Mouse (Mus musculus): ENCODE results near the gene Cul4a. TPM values are rescaled to one million over a fixed set of nuclear protein-coding genes. Genes with fewer than 3 reads are reported as not detected.
"Not testable (repeated sequence)": the region's sequence is repeated elsewhere in the genome, so short reads cannot be mapped to it uniquely, and the experiment has no call there.

The Cul4a gene
- polyA plus RNA-seq, 1 experiment from 2014 or later, result 73.8 TPM

DNA sequence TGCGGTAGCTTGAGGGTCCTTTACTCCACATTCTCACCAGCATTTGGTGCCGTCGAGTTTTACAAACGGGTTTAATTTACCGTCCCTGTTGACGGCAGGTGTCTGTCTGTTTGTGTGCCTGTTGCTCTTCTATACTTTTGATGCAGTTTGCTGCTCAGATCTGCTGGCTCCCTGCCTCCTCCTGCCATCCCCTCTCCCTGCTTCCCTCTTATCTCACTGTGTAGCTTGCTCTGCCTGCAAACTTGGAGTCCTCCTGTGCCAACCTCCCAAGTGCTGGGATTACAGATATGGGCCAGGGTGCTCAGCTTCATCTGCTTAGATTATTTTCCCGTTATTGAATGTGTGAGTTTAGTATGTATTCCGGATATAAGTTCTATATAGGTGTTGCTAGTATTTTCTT is 3.5 kb downstream of the Cul4a start:
- ATAC-seq (replicated peaks), result no peak
- H3K4me1 ChIP-seq, result peaks cover 34% of the 10 kb centered on the region
- H3K27me3 ChIP-seq, result no peaks in the 10 kb centered on the region
- H3K27ac ChIP-seq (replicated peaks), result no peak overlapping the region
- H3K4me2 ChIP-seq (replicated peaks), result no peak overlapping the region
- WGBS, result 90% methylated on average over 8 of the region's 8 CpGs
- no peak overlapping the region for H3K4me3 ChIP-seq
- H3K36me3 ChIP-seq, result no peaks in the 10 kb centered on the region; the same call in 1 of the 2 replicates
- H3K9ac ChIP-seq (replicated peaks), result no peak overlapping the region
- H3K9me3 ChIP-seq, result no peaks in the 10 kb centered on the region

DNA sequence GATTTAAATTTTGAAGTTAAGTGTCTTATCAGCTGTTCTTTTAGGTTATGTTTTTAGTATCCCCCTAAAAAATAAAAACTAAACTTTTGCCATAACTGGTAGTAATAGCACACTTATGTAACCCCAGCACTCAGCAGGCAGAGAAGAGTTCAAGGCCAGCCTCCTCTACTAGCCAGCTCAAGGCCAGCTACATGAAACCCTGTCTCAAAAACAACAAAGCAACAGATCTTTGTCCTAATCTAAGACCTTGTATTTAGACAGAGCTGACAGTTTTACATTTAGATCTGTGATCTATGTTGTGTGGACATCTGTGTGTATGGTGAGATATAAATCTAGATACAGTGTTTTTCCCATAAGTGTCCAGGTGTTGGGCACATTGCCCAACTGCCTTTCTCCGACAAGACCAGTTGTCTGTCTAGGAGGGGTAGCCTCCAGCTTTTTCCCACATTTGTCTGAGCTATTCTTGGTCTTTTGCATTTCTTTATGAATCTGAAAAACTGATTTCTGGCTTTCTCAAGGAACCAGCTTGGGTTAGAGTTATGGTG is 4.1 kb downstream of the Cul4a start:
- 66% methylated on average over 1 of the region's 1 CpGs for WGBS
- H3K9ac ChIP-seq (replicated peaks), result no peak overlapping the region
- H3K4me1 ChIP-seq, result peaks cover 30% of the 10 kb centered on the region
- H3K9me3 ChIP-seq, result no peaks in the 10 kb centered on the region
- H3K36me3 ChIP-seq, result no peaks in the 10 kb centered on the region; the same call in 1 of the 2 replicates
- H3K27ac ChIP-seq (replicated peaks), result no peak overlapping the region
- no peaks in the 10 kb centered on the region for H3K27me3 ChIP-seq
- ATAC-seq (replicated peaks), result no peak
- H3K4me2 ChIP-seq (replicated peaks), result no peak overlapping the region
- no peak overlapping the region for H3K4me3 ChIP-seq

DNA sequence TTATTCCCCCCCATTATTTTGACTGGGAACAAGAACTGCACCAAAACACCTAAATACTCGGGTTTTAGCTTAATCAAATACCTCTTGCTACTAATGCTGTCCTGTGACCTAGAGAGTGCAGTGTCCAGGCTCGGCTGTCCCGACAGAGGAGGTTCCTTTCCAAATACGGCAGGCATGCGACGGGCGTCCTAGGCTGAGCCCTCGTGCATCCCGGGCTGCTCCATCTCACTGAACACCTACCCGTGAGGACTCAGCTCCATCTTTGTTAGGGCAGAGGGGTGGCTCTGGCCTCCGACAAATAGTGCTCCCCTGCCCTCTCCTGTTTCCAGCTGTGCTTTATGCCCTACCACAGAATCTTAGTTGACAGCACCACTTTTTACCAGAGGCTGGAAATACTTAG is 6.5 kb downstream of the Cul4a start:
- Histone ChIP-seq H3K36me3 (no peaks in the 10 kb centered on the region; the same call in 1 of the 2 replicates), H3K4me3 (no peak overlapping the region), H3K4me2 (replicated peaks) (no peak overlapping the region), H3K27ac (replicated peaks) (no peak overlapping the region), H3K4me1 (peaks cover 20% of the 10 kb centered on the region), H3K9ac (replicated peaks) (no peak overlapping the region), H3K27me3 (no peaks in the 10 kb centered on the region), H3K9me3 (no peaks in the 10 kb centered on the region)
- ATAC-seq (replicated peaks), result no peak
- WGBS, result 91% methylated on average over 11 of the region's 11 CpGs

DNA sequence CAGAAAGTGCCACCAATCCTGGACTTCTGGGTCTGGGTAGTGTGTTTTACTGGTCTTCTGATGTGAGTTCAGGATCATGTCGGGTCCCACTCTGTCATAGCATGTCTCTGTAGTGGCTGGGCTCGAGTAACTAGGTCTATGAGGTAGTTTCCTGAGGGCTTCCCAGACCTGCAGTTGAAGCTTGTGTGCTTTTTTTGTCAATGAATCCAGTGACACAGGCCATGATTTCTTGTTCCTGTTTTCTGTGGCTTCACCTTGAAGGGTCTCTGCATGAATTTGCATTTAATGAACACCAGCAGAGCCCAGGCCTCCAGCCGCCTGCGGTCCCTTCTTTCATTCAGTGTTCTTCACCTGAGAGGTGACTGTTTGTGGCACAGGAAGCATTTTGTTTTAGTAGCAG is 7.8 kb downstream of the Cul4a start:
- H3K9me3 ChIP-seq, result no peaks in the 10 kb centered on the region
- 91% methylated on average over 4 of the region's 4 CpGs for WGBS
- H3K27ac ChIP-seq (replicated peaks), result no peak overlapping the region
- peaks cover 12% of the 10 kb centered on the region for H3K4me1 ChIP-seq
- H3K9ac ChIP-seq (replicated peaks), result no peak overlapping the region
- no peak overlapping the region for H3K4me2 ChIP-seq (replicated peaks)
- peaks cover 3% of the 10 kb centered on the region; the same call in 1 of the 2 replicates for H3K36me3 ChIP-seq
- no peaks in the 10 kb centered on the region for H3K27me3 ChIP-seq
- no peak for ATAC-seq (replicated peaks)
- no peak overlapping the region for H3K4me3 ChIP-seq

DNA sequence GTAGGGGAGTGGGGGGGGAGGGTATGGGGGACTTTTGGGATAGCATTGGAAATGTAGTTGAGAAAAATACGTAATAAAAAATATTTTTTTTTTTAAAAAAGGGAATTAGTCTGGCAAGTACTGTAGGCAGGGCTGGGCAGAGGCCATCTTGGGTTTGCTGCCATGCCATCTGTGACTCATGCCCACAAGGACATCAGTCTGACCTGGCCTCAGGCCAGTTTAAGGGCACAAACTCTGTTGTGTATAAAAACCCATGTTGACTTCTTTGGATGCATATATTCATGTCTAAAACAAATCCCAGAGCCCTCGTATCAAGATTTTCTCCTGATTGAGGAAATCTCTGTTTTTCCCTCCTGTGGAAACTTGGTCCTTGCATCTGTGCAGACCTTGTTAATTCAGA is 11.7 kb downstream of the Cul4a start:
- Histone ChIP-seq H3K27ac (replicated peaks) (no peak overlapping the region), H3K9ac (replicated peaks) (no peak overlapping the region), H3K4me3 (no peak overlapping the region), H3K4me1 (no peaks in the 10 kb centered on the region), H3K9me3 (no peaks in the 10 kb centered on the region), H3K4me2 (replicated peaks) (no peak overlapping the region), H3K27me3 (no peaks in the 10 kb centered on the region), H3K36me3 (peaks cover 5% of the 10 kb centered on the region; the same call in 1 of the 2 replicates)
- no peak for ATAC-seq (replicated peaks)
- WGBS, result 98% methylated on average over 2 of the region's 2 CpGs

DNA sequence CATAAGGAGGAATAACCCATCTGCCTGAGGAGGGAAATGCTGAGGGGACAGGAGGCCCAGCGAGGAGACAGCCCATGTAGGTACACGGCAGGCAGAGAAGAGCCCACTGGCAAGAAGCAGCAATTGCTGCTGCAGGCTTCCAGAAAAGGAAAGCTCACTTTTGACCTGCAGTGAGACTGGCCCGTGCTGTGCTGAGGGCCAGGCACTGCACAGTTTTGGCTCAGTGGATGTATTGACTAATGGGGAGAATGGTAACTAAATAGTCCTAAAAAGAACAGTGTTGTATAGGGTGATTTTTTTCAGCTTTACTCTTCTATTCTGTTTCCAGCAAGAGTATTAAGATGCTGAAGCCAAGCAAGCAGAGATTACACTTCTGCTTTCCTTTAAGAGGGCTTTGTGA is 13.1 kb downstream of the Cul4a start:
- peaks cover 8% of the 10 kb centered on the region for H3K36me3 ChIP-seq
- WGBS, result 93% methylated on average over 3 of the region's 3 CpGs
- no peak overlapping the region for H3K4me2 ChIP-seq (replicated peaks)
- no peak overlapping the region for H3K27ac ChIP-seq (replicated peaks)
- H3K4me3 ChIP-seq, result no peak overlapping the region
- H3K4me1 ChIP-seq, result no peaks in the 10 kb centered on the region
- no peak overlapping the region for H3K9ac ChIP-seq (replicated peaks)
- H3K9me3 ChIP-seq, result no peaks in the 10 kb centered on the region
- no peak for ATAC-seq (replicated peaks)
- H3K27me3 ChIP-seq, result no peaks in the 10 kb centered on the region

DNA sequence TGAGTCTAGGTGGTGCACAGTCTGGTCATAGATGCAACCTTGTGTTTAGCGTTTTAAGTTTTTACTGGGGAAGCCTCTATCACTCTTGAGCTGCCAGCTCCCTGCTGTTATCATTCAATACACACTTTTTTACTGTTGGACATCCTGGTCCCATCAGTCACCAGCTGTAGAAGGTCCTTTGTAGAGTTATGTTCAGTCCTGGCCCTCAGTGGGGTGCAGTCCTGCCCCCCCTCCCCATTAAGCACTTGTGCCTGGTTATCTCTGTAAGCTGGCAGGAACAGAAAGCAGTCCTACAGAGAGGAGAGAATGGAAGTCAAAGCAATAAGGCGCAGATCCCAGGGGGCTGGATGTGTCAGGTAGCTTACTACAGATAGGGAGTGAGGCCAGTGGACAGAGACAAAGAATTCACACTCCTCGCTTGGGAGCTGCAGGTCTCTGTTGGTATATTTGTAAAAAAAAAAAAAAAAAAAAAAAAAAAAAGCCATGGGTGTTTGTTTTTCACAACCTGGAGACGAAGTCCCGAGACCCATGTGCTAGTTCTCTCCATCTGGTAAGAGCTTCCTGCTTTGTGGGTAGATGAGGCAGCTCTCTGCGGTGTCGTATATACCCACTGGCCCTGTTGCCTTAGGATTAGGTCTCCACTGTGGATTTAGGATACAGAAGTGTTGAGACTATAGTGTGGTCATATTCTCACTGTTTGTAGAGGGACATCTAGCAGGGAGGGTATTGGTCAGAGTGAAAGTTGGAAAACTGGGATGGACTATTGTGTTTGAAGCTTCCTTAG is 15.7 kb downstream of the Cul4a start:
- ATAC-seq (replicated peaks), result no peak
- no peaks in the 10 kb centered on the region for H3K9me3 ChIP-seq
- H3K27me3 ChIP-seq, result no peaks in the 10 kb centered on the region
- no peak overlapping the region for H3K27ac ChIP-seq (replicated peaks)
- H3K4me3 ChIP-seq, result no peak overlapping the region
- no peaks in the 10 kb centered on the region for H3K4me1 ChIP-seq
- no peak overlapping the region for H3K4me2 ChIP-seq (replicated peaks)
- H3K9ac ChIP-seq (replicated peaks), result no peak overlapping the region
- H3K36me3 ChIP-seq, result peaks cover 27% of the 10 kb centered on the region
- 89% methylated on average over 7 of the region's 7 CpGs for WGBS

DNA sequence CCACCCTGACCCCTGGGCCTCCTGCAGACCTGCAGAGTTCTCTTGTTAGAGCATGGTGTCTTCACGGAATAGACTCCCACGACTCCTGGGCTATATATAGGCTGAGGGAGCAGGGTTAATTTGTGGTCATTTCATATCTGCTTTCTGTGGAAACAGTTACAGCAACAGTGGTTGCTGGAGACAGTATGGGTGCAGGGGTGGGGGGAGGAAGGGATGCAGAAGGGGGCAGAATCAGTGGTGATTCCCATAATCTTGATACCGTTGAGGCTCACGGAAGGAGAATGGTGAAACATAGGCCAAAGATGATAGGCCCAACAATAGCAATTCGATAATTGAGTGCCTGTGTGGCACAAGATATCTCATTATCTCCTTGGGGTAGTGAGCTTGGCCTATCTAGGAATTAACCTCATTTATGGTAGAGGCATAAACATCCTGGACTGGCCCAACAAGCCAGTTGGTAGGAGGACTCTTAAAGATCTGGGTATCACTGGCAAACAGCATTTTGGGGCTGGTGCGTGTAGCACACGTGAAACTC is 17.5 kb downstream of the Cul4a start:
- H3K27ac ChIP-seq (replicated peaks), result no peak overlapping the region
- H3K4me1 ChIP-seq, result no peaks in the 10 kb centered on the region
- H3K27me3 ChIP-seq, result no peaks in the 10 kb centered on the region
- H3K36me3 ChIP-seq, result peaks cover 40% of the 10 kb centered on the region
- H3K4me3 ChIP-seq, result no peak overlapping the region
- H3K9me3 ChIP-seq, result no peaks in the 10 kb centered on the region
- H3K4me2 ChIP-seq (replicated peaks), result no peak overlapping the region
- no peak overlapping the region for H3K9ac ChIP-seq (replicated peaks)
- no peak for ATAC-seq (replicated peaks)
- WGBS, result 97% methylated on average over 7 of the region's 7 CpGs

DNA sequence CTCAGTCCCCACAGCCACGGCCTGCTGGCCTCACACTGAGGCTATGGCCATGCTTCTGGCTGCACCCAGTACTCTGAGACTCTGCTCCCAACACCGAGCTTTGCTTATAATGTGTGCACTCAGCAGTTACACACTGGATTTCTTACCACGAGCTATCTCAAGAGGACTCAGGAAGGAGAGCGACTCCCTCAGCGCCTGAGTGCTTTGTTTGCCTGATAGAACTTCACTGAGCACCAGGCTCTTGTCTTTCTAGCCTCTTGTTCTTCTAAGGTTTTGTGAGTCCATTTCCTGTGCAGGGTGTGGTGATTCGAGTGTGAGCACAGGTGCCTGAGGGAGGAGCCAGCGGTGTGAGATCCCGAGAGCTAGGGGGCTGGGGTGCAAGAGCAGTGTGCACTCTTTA is 19.5 kb downstream of the Cul4a start:
- H3K9ac ChIP-seq (replicated peaks), result no peak overlapping the region
- peaks cover 54% of the 10 kb centered on the region for H3K36me3 ChIP-seq
- ATAC-seq (replicated peaks), result no peak
- H3K4me3 ChIP-seq, result no peak overlapping the region
- H3K9me3 ChIP-seq, result no peaks in the 10 kb centered on the region
- H3K4me2 ChIP-seq (replicated peaks), result no peak overlapping the region
- WGBS, result 92% methylated on average over 8 of the region's 8 CpGs
- no peak overlapping the region for H3K27ac ChIP-seq (replicated peaks)
- no peaks in the 10 kb centered on the region for H3K27me3 ChIP-seq
- no peaks in the 10 kb centered on the region for H3K4me1 ChIP-seq

DNA sequence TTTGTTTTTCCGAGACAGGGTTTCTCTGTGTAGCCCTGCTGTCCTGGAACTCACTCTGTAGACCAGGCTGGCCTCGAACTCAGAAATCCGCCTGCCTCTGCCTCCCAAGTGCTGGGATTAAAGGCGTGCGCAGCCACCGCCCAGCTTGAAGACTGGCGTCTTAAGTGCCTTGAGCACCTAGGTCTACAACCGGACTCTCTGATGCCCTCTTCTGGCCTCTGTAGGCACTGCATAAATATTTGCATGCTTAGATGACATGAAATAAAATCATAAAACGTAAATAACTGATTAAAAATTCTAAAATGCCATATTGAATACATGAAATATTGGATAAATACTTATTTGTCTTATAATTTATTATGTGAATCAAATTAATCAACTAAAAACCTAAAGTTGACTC is 26.8 kb downstream of the Cul4a start:
- not testable (repeated sequence) for H3K4me3 ChIP-seq; H3K4me1 ChIP-seq; H3K27ac ChIP-seq (replicated peaks); ATAC-seq (replicated peaks); H3K9me3 ChIP-seq; H3K4me2 ChIP-seq (replicated peaks); H3K27me3 ChIP-seq; H3K9ac ChIP-seq (replicated peaks)
- H3K36me3 ChIP-seq, result peaks cover 84% of the 10 kb centered on the region
- 67% methylated on average over 9 of the region's 9 CpGs for WGBS

DNA sequence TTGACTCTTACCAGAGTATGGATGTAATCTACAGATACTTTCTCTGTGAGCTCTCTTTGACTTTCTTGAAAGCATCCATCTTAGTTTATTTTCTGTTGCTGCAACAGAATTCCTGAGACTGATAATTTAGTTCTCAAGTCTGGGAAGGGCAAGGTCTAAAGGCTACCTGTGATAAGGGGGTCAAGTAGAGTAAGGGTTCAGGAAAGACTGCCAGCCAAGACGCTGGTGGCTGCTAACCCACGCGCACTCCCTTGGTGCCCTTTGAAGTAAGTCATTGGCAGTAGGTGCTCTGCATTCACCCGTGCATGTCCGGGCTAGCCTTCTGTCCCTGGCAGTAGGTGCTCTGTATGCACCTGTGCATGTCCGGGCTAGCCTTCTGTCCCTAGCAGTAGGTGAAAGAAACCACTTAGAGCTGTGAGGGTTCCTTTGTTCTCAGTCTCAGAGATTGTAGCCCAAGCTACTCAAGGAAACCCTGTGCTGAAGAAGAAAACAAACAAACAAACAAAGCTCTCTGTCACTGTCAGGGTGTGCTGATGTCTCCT is 34.3 kb downstream of the Cul4a start:
- H3K9me3 ChIP-seq, result no peaks in the 10 kb centered on the region
- H3K27ac ChIP-seq (replicated peaks), result no peak overlapping the region
- ATAC-seq (replicated peaks), result no peak
- H3K9ac ChIP-seq (replicated peaks), result no peak overlapping the region
- peaks cover 98% of the 10 kb centered on the region for H3K36me3 ChIP-seq
- H3K4me1 ChIP-seq, result no peaks in the 10 kb centered on the region
- no peaks in the 10 kb centered on the region for H3K27me3 ChIP-seq
- no peak overlapping the region for H3K4me2 ChIP-seq (replicated peaks)
- WGBS, result 94% methylated on average over 6 of the region's 6 CpGs
- H3K4me3 ChIP-seq, result no peak overlapping the region

DNA sequence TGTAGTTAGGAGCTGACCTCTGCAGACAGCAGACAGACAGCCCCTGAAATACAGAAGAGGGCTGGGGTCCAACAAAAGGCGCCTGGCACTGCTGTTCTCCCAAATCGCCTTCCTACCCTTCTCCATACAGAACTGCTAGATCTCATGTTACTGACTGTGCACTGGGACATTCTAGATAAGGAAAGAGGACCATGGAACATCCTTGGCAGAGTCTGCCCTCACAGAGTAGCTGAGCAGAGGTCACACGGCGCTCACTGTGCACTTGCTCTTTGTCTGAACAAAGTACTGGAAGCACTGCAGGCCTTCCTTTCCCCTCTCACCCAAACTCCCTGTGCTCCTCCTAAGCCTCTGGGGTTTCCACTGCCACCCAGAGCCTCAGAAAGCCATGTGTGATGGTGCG is 36.3 kb downstream of the Cul4a start:
- WGBS, result 92% methylated on average over 5 of the region's 5 CpGs
- no peak overlapping the region for H3K4me3 ChIP-seq
- no peaks in the 10 kb centered on the region for H3K9me3 ChIP-seq
- no peaks in the 10 kb centered on the region for H3K27me3 ChIP-seq
- no peak overlapping the region for H3K4me2 ChIP-seq (replicated peaks)
- no peak overlapping the region for H3K9ac ChIP-seq (replicated peaks)
- no peak overlapping the region for H3K27ac ChIP-seq (replicated peaks)
- ATAC-seq (replicated peaks), result no peak
- peaks cover 99% of the 10 kb centered on the region for H3K36me3 ChIP-seq
- H3K4me1 ChIP-seq, result no peaks in the 10 kb centered on the region
